Mouse (Mus musculus): Measurements from ENCODE around the gene Cntnap2. TPM values are rescaled to one million over a fixed set of nuclear protein-coding genes. Genes with fewer than 3 reads are reported as not detected.
A peak's percentile ranks its signal among the peaks of the same experiment; 100 is the strongest.

Gene Cntnap2
- polyA plus RNA-seq, 1 experiment from 2014 or later: 0.75 TPM

DNA sequence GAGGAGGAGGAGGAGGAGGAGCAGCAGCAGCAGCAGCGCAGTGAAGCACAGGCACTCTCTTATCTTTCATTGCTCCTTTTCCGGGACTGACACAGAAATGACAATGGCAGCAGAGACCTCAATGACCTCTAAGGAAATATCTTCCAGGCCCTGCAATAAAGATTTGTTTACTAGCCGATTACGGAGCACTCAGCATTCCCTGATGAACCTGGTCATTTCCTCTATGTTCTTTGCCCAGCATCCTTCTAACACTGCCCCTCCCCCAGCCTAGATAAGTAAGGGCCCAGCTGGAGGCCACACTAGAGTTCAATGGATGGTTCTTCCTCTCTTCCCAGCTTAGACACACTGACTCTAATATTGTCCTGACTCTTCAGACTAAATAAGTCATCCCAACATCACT lies 2270.1 kb downstream of the Cntnap2 start:
- no peaks in the 10 kb centered on the region for H3K27me3 ChIP-seq (ENCODE audit: control insufficient read depth, insufficient read depth, low read length)
- no peak for DNase-seq (ENCODE audit: low spot score)
- H3K9me3 ChIP-seq (ENCODE audit: control insufficient read depth, low read length): no peaks in the 10 kb centered on the region
- H3K4me2 ChIP-seq (ENCODE audit: low read depth, severe bottlenecking): no peak overlapping the region
- no peak overlapping the region for H3K27ac ChIP-seq (replicated peaks; ENCODE audit: low read depth, low read length)
- no peaks in the 10 kb centered on the region for H3K4me1 ChIP-seq (ENCODE audit: control insufficient read depth, insufficient read depth, low read length)
- WGBS: 26% methylated on average over 4 of the region's 4 CpGs
- no peak overlapping the region for H3K9ac ChIP-seq (ENCODE audit: low read length)
- ATAC-seq (ENCODE audit: insufficient number of reproducible peaks, low FRiP score, low TSS enrichment, low read depth): no peak
- H3K36me3 ChIP-seq (ENCODE audit: control insufficient read depth, insufficient read depth, low read length): no peaks in the 10 kb centered on the region
- H3K4me3 ChIP-seq (ENCODE audit: low read depth, low read length): no peak overlapping the region

GRCm38 (mm10) chr6:47333016-47333415 lies 2273.9 kb downstream of the Cntnap2 start:
- no peak overlapping the region for H3K9ac ChIP-seq (ENCODE audit: low read length)
- ATAC-seq (ENCODE audit: insufficient number of reproducible peaks, low FRiP score, low TSS enrichment, low read depth) (no peak), DNase-seq (ENCODE audit: low spot score) (no peak)
- no peaks in the 10 kb centered on the region for H3K36me3 ChIP-seq (ENCODE audit: control insufficient read depth, insufficient read depth, low read length)
- H3K27me3 ChIP-seq (ENCODE audit: control insufficient read depth, insufficient read depth, low read length): no peaks in the 10 kb centered on the region
- WGBS: 61% methylated on average over 4 of the region's 4 CpGs
- H3K4me1 ChIP-seq (ENCODE audit: control insufficient read depth, insufficient read depth, low read length): no peaks in the 10 kb centered on the region
- H3K4me3 ChIP-seq (ENCODE audit: low read depth, low read length): no peak overlapping the region
- no peak overlapping the region for H3K4me2 ChIP-seq (ENCODE audit: low read depth, severe bottlenecking)
- no peaks in the 10 kb centered on the region for H3K9me3 ChIP-seq (ENCODE audit: control insufficient read depth, low read length)
- no peak overlapping the region for H3K27ac ChIP-seq (replicated peaks; ENCODE audit: low read depth, low read length)

DNA sequence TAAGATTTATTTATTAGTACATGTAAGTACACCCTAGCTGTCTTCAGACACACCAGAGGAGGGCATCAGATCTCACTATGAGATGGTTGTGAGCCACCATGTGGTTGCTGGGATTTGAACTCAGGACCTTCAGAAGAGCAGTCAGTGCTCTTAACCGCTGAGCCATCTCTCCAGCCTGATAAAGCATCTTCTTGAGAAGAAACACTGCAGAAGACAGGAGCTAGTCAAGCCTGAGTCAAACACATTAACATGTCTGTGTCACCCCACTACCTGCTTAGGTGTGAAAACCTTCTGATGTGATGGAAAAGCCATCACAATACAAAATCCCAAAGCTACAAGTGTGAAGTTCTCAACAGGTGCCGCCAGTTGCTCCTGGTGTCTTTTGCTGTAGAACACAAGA lies 2275.2 kb downstream of the Cntnap2 start:
- H3K4me2 ChIP-seq (ENCODE audit: low read depth, severe bottlenecking): no peak overlapping the region
- no peak overlapping the region for H3K9ac ChIP-seq (ENCODE audit: low read length)
- no peaks in the 10 kb centered on the region for H3K4me1 ChIP-seq (ENCODE audit: control insufficient read depth, insufficient read depth, low read length)
- no peak overlapping the region for H3K27ac ChIP-seq (replicated peaks; ENCODE audit: low read depth, low read length)
- H3K36me3 ChIP-seq (ENCODE audit: control insufficient read depth, insufficient read depth, low read length): no peaks in the 10 kb centered on the region
- no peaks in the 10 kb centered on the region for H3K9me3 ChIP-seq (ENCODE audit: control insufficient read depth, low read length)
- H3K4me3 ChIP-seq (ENCODE audit: low read depth, low read length): no peak overlapping the region
- no peaks in the 10 kb centered on the region for H3K27me3 ChIP-seq (ENCODE audit: control insufficient read depth, insufficient read depth, low read length)
- ATAC-seq (ENCODE audit: insufficient number of reproducible peaks, low FRiP score, low TSS enrichment, low read depth) (no peak), DNase-seq (ENCODE audit: low spot score) (no peak)
- 88% methylated on average over 2 of the region's 2 CpGs for WGBS

GRCm38 (mm10) chr6:47337300-47337699 lies 2278.1 kb downstream of the Cntnap2 start:
- Histone ChIP-seq H3K4me3 (ENCODE audit: low read depth, low read length) (no peak overlapping the region), H3K9ac (ENCODE audit: low read length) (no peak overlapping the region), H3K4me1 (ENCODE audit: control insufficient read depth, insufficient read depth, low read length) (no peaks in the 10 kb centered on the region), H3K27me3 (ENCODE audit: control insufficient read depth, insufficient read depth, low read length) (no peaks in the 10 kb centered on the region), H3K9me3 (ENCODE audit: control insufficient read depth, low read length) (no peaks in the 10 kb centered on the region), H3K4me2 (ENCODE audit: low read depth, severe bottlenecking) (no peak overlapping the region), H3K36me3 (ENCODE audit: control insufficient read depth, insufficient read depth, low read length) (no peaks in the 10 kb centered on the region), H3K27ac (replicated peaks; ENCODE audit: low read depth, low read length) (no peak overlapping the region)
- WGBS: 73% methylated on average over 4 of the region's 4 CpGs
- ATAC-seq (ENCODE audit: insufficient number of reproducible peaks, low FRiP score, low TSS enrichment, low read depth): no peak
- no peak for DNase-seq (ENCODE audit: low spot score)

DNA sequence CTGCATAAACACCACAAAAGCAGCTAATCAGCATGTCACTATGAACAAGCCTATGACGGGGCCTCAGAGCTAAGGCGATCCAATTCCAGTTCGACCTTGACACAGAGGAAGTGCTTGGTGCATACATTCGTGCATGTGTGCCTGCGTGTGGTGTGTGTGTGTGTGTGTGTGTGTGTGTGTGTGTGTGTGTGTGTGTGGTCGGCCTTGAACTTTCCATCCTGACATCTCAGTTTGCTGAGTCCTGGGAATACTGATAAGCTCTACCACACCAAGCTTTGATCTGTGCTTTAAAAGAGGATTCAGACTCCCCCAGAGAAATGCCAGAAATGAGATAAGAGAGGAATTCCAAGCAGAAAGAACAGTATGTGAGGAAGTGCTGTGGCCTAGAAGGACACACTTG lies 2279.0 kb downstream of the Cntnap2 start:
- Histone ChIP-seq H3K4me2 (ENCODE audit: low read depth, severe bottlenecking) (no peak overlapping the region), H3K4me1 (ENCODE audit: control insufficient read depth, insufficient read depth, low read length) (no peaks in the 10 kb centered on the region), H3K9ac (ENCODE audit: low read length) (no peak overlapping the region), H3K36me3 (ENCODE audit: control insufficient read depth, insufficient read depth, low read length) (no peaks in the 10 kb centered on the region), H3K4me3 (ENCODE audit: low read depth, low read length) (no peak overlapping the region), H3K27ac (replicated peaks; ENCODE audit: low read depth, low read length) (no peak overlapping the region), H3K9me3 (ENCODE audit: control insufficient read depth, low read length) (no peaks in the 10 kb centered on the region), H3K27me3 (ENCODE audit: control insufficient read depth, insufficient read depth, low read length) (no peaks in the 10 kb centered on the region)
- WGBS: 72% methylated on average over 6 of the region's 6 CpGs
- ATAC-seq (ENCODE audit: insufficient number of reproducible peaks, low FRiP score, low TSS enrichment, low read depth) (no peak), DNase-seq (ENCODE audit: low spot score) (no peak)

GRCm38 (mm10) chr6:47340813-47341502 lies 2281.8 kb downstream of the Cntnap2 start:
- no peaks in the 10 kb centered on the region for H3K4me1 ChIP-seq (ENCODE audit: control insufficient read depth, insufficient read depth, low read length)
- no peak overlapping the region for H3K27ac ChIP-seq (replicated peaks; ENCODE audit: low read depth, low read length)
- ATAC-seq (ENCODE audit: insufficient number of reproducible peaks, low FRiP score, low TSS enrichment, low read depth) (no peak), DNase-seq (ENCODE audit: low spot score) (no peak)
- WGBS: 77% methylated on average over 4 of the region's 4 CpGs
- H3K4me3 ChIP-seq (ENCODE audit: low read depth, low read length): no peak overlapping the region
- H3K36me3 ChIP-seq (ENCODE audit: control insufficient read depth, insufficient read depth, low read length): no peaks in the 10 kb centered on the region
- H3K9ac ChIP-seq (ENCODE audit: low read length): no peak overlapping the region
- H3K4me2 ChIP-seq (ENCODE audit: low read depth, severe bottlenecking): no peak overlapping the region
- no peaks in the 10 kb centered on the region for H3K27me3 ChIP-seq (ENCODE audit: control insufficient read depth, insufficient read depth, low read length)
- H3K9me3 ChIP-seq (ENCODE audit: control insufficient read depth, low read length): no peaks in the 10 kb centered on the region

DNA sequence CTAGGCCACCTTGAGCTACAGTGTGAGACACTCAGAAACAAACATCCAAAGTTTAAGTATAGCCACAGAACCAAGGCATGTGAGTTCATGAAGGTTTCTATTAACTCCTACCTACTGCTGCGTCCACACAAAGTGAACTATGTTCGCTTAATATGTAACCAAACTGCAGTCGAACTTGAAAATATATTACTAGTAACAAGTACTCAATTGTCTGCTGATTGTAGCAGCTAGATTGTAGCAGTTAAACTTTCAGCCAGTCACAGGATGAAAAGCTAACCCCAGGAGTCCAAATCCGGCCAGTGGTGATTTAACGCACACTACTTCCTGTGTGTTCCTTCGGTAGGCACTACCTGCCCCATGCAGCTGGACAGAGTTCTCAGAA lies 2282.3 kb downstream of the Cntnap2 start:
- Histone ChIP-seq H3K4me1 (ENCODE audit: control insufficient read depth, insufficient read depth, low read length) (no peaks in the 10 kb centered on the region), H3K9me3 (ENCODE audit: control insufficient read depth, low read length) (no peaks in the 10 kb centered on the region), H3K9ac (ENCODE audit: low read length) (no peak overlapping the region), H3K36me3 (ENCODE audit: control insufficient read depth, insufficient read depth, low read length) (no peaks in the 10 kb centered on the region), H3K27ac (replicated peaks; ENCODE audit: low read depth, low read length) (no peak overlapping the region), H3K27me3 (ENCODE audit: control insufficient read depth, insufficient read depth, low read length) (no peaks in the 10 kb centered on the region), H3K4me2 (ENCODE audit: low read depth, severe bottlenecking) (no peak overlapping the region), H3K4me3 (ENCODE audit: low read depth, low read length) (no peak overlapping the region)
- no peak for ATAC-seq (ENCODE audit: insufficient number of reproducible peaks, low FRiP score, low TSS enrichment, low read depth)
- peak; percentile 30 for DNase-seq (ENCODE audit: low spot score)
- 36% methylated on average over 6 of the region's 6 CpGs for WGBS

- H3K4me1 ChIP-seq (ENCODE audit: control insufficient read depth, insufficient read depth, low read length): no peaks in the 10 kb centered on the region
- H3K9me3 ChIP-seq (ENCODE audit: control insufficient read depth, low read length): no peaks in the 10 kb centered on the region
- no peak overlapping the region for H3K27ac ChIP-seq (replicated peaks; ENCODE audit: low read depth, low read length)
- 94% methylated on average over 1 of the region's 1 CpGs for WGBS
- no peaks in the 10 kb centered on the region for H3K27me3 ChIP-seq (ENCODE audit: control insufficient read depth, insufficient read depth, low read length)
- no peaks in the 10 kb centered on the region for H3K36me3 ChIP-seq (ENCODE audit: control insufficient read depth, insufficient read depth, low read length)
- no peak for DNase-seq (ENCODE audit: low spot score)
- ATAC-seq (ENCODE audit: insufficient number of reproducible peaks, low FRiP score, low TSS enrichment, low read depth): no peak
- H3K9ac ChIP-seq (ENCODE audit: low read length): no peak overlapping the region
- H3K4me2 ChIP-seq (ENCODE audit: low read depth, severe bottlenecking): no peak overlapping the region
- H3K4me3 ChIP-seq (ENCODE audit: low read depth, low read length): no peak overlapping the region
These were observed 2284.1 kb downstream of the Cntnap2 start for GRCm38 (mm10) chr6:47343245-47343644.

GRCm38 (mm10) chr6:47344696-47345095 lies 2285.5 kb downstream of the Cntnap2 start:
- no peak overlapping the region for H3K4me3 ChIP-seq (ENCODE audit: low read depth, low read length)
- no peaks in the 10 kb centered on the region for H3K4me1 ChIP-seq (ENCODE audit: control insufficient read depth, insufficient read depth, low read length)
- H3K9ac ChIP-seq (ENCODE audit: low read length): no peak overlapping the region
- H3K9me3 ChIP-seq (ENCODE audit: control insufficient read depth, low read length): no peaks in the 10 kb centered on the region
- no peak overlapping the region for H3K4me2 ChIP-seq (ENCODE audit: low read depth, severe bottlenecking)
- H3K36me3 ChIP-seq (ENCODE audit: control insufficient read depth, insufficient read depth, low read length): no peaks in the 10 kb centered on the region
- DNase-seq (ENCODE audit: low spot score) (no peak), ATAC-seq (ENCODE audit: insufficient number of reproducible peaks, low FRiP score, low TSS enrichment, low read depth) (no peak)
- 84% methylated on average over 3 of the region's 3 CpGs for WGBS
- no peak overlapping the region for H3K27ac ChIP-seq (replicated peaks; ENCODE audit: low read depth, low read length)
- no peaks in the 10 kb centered on the region for H3K27me3 ChIP-seq (ENCODE audit: control insufficient read depth, insufficient read depth, low read length)
